In the genomic region with DNA sequence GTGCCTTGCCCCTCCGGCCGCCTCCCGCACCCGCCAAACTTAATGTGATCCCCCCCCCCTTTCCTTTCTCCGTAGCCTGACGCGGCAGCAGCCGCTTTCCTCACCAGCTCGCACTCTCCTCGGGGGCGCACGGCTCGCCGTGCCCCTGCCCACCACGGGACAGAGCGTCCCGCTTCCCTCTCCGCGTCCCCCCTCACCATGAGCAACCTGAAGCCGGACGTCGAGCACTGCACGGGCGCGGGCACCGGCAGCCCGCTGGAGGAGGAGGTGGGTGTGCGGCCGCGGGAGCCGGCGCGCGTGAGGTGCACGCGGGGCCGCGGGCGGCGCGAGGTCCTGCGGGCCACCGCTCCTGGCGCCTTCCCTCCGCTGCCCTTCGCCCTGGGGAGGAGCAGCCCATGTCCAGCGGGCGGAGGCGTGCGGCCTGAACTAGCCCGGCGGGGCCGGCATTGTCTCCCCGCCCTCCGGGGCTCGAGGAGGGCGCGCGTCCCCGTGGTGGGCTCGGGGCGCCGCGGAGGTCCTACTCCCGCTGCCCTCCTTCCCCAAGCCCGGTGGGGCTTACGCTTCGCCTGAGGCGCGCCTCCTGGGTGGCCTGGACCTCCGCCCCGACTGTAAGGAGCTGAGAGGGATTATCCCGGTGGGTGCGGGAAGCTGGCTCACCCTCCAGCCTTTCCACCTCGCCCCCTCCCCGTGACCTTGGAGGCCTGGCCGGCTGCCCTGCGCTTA, we compare ENCODE assay signal across 8 mouse cellular contexts. TPM values are rescaled to one million over a fixed set of nuclear protein-coding genes. Genes with fewer than 3 reads are reported as not detected.
A peak's percentile ranks its signal among the peaks of the same experiment; 100 is the strongest.
DNase-seq lines count a peak whose midpoint lies in the region; ATAC-seq and TF ChIP-seq lines count a peak whose summit lies in the region.

No protein-coding gene starts in this region.

- H3K36me3 ChIP-seq in lung, postnatal 0 days (ENCODE audit: insufficient read depth, low read length), result no peaks in the 10 kb centered on the region

- no peaks in the 10 kb centered on the region for H3K27me3 ChIP-seq in lung, postnatal 0 days (replicated peaks; ENCODE audit: insufficient read depth, low read length)

- H3K9ac ChIP-seq in lung, postnatal 0 days (replicated peaks; ENCODE audit: low read depth), result peak overlapping the region; percentile 9; the same call in 1 of the 2 replicates

- H3K4me3 ChIP-seq in lung, postnatal 0 days (ENCODE audit: low read depth, low read length), result peak overlapping the region; percentile 62

- H3K4me1 ChIP-seq in lung, postnatal 0 days (ENCODE audit: insufficient read depth, low read depth, low read length), result no peaks in the 10 kb centered on the region

- peak; percentile 56 for ATAC-seq in lung, postnatal 0 days

- H3K4me2 ChIP-seq in lung, postnatal 0 days (replicated peaks; ENCODE audit: low read depth, low read length), result peak overlapping the region; percentile 98

- H3K9me3 ChIP-seq in lung, postnatal 0 days (ENCODE audit: low read length), result no peaks in the 10 kb centered on the region

- 0 out of 2 replicates have a peak, but pooled peaks have one; percentile 6 for TF ChIP-seq POLR2A in brain, embryonic 14.5 days (IDR thresholded peaks at IDR 0.05; ENCODE audit: borderline replicate concordance, extremely low read depth, insufficient read depth, insufficient read length, poor library complexity, severe bottlenecking)

- H3K27ac ChIP-seq in lung, postnatal 0 days (ENCODE audit: low read length), result 0 out of 2 replicates have a peak overlapping the region, but pooled peaks have one; percentile 14

- DNase-seq in right cerebral cortex, postnatal 25 days, result peak; percentile 8
- no peak for DNase-seq in right cerebral cortex, adult 18-20 months
- peak; percentile 40 for DNase-seq in brain, embryonic 14.5 days (ENCODE audit: low read depth)
- peak; percentile 21 to 25 for DNase-seq in heart, adult 9 months (ENCODE audit: low spot score in 2 of 2)
- DNase-seq in kidney, adult 8-10 months, result peak; percentile 68 to 71
- DNase-seq in lung, postnatal 0 days (ENCODE audit: low spot score), result peak; percentile 46
- DNase-seq in spleen, postnatal 4 days (ENCODE audit: low spot score in 2 of 2), result peak; percentile 13 to 71
- no peak for DNase-seq in left cerebral cortex, postnatal 36 days (ENCODE audit: low spot score in 2 of 2)

- intact Hi-C loops in left cerebral cortex, postnatal 36 days (cut with DNase I), result no loop called here

- no peak for TF ChIP-seq CTCF in brain, embryonic 14.5 days (IDR thresholded peaks at IDR 0.05; ENCODE audit: borderline replicate concordance, extremely low read depth, insufficient read depth, insufficient read length)
- no peak for TF ChIP-seq CTCF in lung, postnatal 0 days (IDR thresholded peaks at IDR 0.05)

- no peak for TF ChIP-seq EP300 in lung, postnatal 0 days (IDR thresholded peaks at IDR 0.05)

- 3% methylated on average over 48 of the region's 78 CpGs for WGBS in lung, postnatal 0 days

RNA-seq across cellular contexts. Expression of gene Rbpms2, which starts 1.3 kb away (rescaled TPM):
- polyA plus RNA-seq in brain, embryonic 14.5 days (2012; rRNA removed), result 6.9 and 7.0 TPM in 2 replicates
- 6.1 and 6.5 TPM in 2 replicates for polyA plus RNA-seq in lung, postnatal 0 days (2015; fragmentation: Nextera tagmentation; extraction: Ambion mirVana)
- total RNA-seq in left cerebral cortex, postnatal 36 days (2021), result 1 to 10 TPM; 1.8 to 2.9 TPM

RNA-seq across cellular contexts. Expression of gene Oaz2, which starts 37.0 kb away (rescaled TPM):
- polyA plus RNA-seq in brain, embryonic 14.5 days (2012; rRNA removed), result 216 and 247 TPM in 2 replicates
- 639 and 649 TPM in 2 replicates for polyA plus RNA-seq in lung, postnatal 0 days (2015; fragmentation: Nextera tagmentation; extraction: Ambion mirVana)
- total RNA-seq in left cerebral cortex, postnatal 36 days (2021), result 100 to 1,000 TPM; 228 to 236 TPM

RNA-seq across cellular contexts. Expression of gene Pif1, which starts 43.8 kb away (rescaled TPM):
- 7.7 TPM in 2 replicates for polyA plus RNA-seq in brain, embryonic 14.5 days (2012; rRNA removed)
- 0.56 and 0.87 TPM in 2 replicates for polyA plus RNA-seq in lung, postnatal 0 days (2015; fragmentation: Nextera tagmentation; extraction: Ambion mirVana)
- under 1 TPM; 0.39 to 0.50 TPM for total RNA-seq in left cerebral cortex, postnatal 36 days (2021)

RNA-seq across cellular contexts. Expression of gene Plekho2, which starts 51.0 kb away (rescaled TPM):
- polyA plus RNA-seq in brain, embryonic 14.5 days (2012; rRNA removed), result 5.9 TPM in 2 replicates
- 20.3 and 21.1 TPM in 2 replicates for polyA plus RNA-seq in lung, postnatal 0 days (2015; fragmentation: Nextera tagmentation; extraction: Ambion mirVana)
- 10 to 100 TPM; 13.2 to 17.6 TPM for total RNA-seq in left cerebral cortex, postnatal 36 days (2021)

Comparison
In these comparisons a context has a peak if more than half of its experiments do, and no peak if none do; other contexts are left out.
1. DNase-seq: peak in right cerebral cortex, postnatal 25 days (single experiment), brain, embryonic 14.5 days (single experiment), heart, adult 9 months (2 of 2), kidney, adult 8-10 months (2 of 2), lung, postnatal 0 days (single experiment) and spleen, postnatal 4 days (2 of 2); none in right cerebral cortex, adult 18-20 months (single experiment) and left cerebral cortex, postnatal 36 days (0 of 2).